Mouse (Mus musculus): ENCODE measurements around the gene Ifitm2.

DNA sequence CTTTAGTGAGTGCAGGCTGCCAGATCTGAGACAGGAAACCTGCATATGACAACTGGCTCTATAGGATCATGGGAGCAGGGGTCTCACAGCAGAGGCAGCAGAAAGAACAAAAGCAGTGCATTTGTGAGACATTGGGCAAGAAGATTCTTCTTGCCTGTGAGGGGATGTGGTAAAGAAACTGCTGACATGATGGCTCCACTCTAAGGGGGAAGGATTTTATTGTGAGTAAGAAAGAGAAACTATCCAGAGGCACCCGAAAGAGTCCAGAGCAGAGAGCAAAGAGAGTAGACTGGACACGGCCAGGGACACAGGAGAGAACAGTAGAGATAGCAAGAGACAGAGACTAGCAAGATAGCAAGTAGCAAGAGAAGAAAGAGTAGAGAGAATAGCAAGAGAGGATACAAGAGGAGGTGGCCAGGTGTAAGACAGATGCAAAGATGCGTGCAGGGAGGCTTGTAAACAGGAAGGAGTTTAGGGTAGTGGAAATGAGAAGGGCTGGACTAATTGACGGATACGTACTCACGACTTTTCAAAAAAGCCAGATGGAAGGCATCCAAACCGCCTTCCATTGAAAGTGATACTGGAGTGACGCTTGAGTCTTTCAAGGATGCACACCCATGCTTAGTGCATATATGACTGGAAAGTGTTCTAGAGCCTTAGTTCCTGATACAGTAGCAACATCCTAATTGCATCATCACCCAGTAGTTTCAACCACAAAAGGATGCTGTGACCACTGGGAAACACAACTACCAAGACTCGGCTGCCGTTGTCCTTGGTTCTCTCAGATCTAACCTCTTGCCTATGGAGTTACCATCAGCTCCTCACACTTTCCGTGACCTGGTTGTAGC, 43.3 kb upstream of the Ifitm2 start:
- no peak for TF ChIP-seq POLR2A (IDR thresholded peaks at IDR 0.05; ENCODE audit: low read depth, low read length)
- no peak for TF ChIP-seq CTCF (IDR thresholded peaks at IDR 0.05; ENCODE audit: extremely low read depth, insufficient read depth, insufficient read length, insufficient replicate concordance)
